Mouse (Mus musculus) cerebellum, adult 2 months (tissue): ENCODE results near the gene Myo1e.

Source experiments
- CTCF ChIP-seq: fragments of 200-500 bp; IDR thresholded peaks from 2 replicates; pipeline ENCODE4 v1.5.1; 2011; ENCODE audit warnings: low read depth, mild to moderate bottlenecking, control low read depth, low read length, moderate library complexity, borderline replicate concordance; ENCODE audit not compliant: insufficient read depth
- POLR2A ChIP-seq: fragments of 200-500 bp; IDR thresholded peaks from 2 replicates; pipeline ENCODE4 v1.6.1; 2011; ENCODE audit warnings: low read length, control low read depth, borderline replicate concordance; ENCODE audit not compliant: insufficient read depth

- TF ChIP-seq POLR2A (no peak), CTCF (no peak)
These were observed 9.2 kb upstream of the Myo1e start for GRCm38 (mm10) chr9:70197992-70198391.
